Mouse (Mus musculus): ENCODE measurements around the gene Cldn18.
A peak's percentile ranks its signal among the peaks of the same experiment; 100 is the strongest.

Cldn18 gene

GRCm38 (mm10) chr9:99685061-99685521, 32.0 kb downstream of the Cldn18 start:
- DNase-seq (ENCODE audit: low spot score in 2 of 2), result no peak

GRCm38 (mm10) chr9:99681980-99682570, 35.0 kb downstream of the Cldn18 start:
- DNase-seq (ENCODE audit: low spot score in 2 of 2), result no peak

- DNase-seq (ENCODE audit: low spot score in 2 of 2), result no peak
Measured at GRCm38 (mm10) chr9:99675714-99676113, 41.4 kb downstream of the Cldn18 start.

- no peak for DNase-seq (ENCODE audit: low spot score in 2 of 2)
Measured at GRCm38 (mm10) chr9:99671603-99672002, 45.5 kb downstream of the Cldn18 start.

GRCm38 (mm10) chr9:99667596-99667995, 49.5 kb downstream of the Cldn18 start:
- no peak for DNase-seq (ENCODE audit: low spot score in 2 of 2)

GRCm38 (mm10) chr9:99662887-99663286, 54.2 kb downstream of the Cldn18 start:
- DNase-seq (ENCODE audit: low spot score in 2 of 2), result no peak

- peak; percentile 6 to 8 for DNase-seq (ENCODE audit: low spot score in 2 of 2)
Measured at GRCm38 (mm10) chr9:99662406-99662805, 54.7 kb downstream of the Cldn18 start.

GRCm38 (mm10) chr9:99661606-99662166, 55.4 kb downstream of the Cldn18 start:
- DNase-seq (ENCODE audit: low spot score in 2 of 2), result no peak

- no peak for DNase-seq (ENCODE audit: low spot score in 2 of 2)
Measured at GRCm38 (mm10) chr9:99660756-99661155, 56.3 kb downstream of the Cldn18 start.

- no peak for DNase-seq (ENCODE audit: low spot score in 2 of 2)
Measured at GRCm38 (mm10) chr9:99646102-99646501, 71.0 kb downstream of the Cldn18 start.

- DNase-seq (ENCODE audit: low spot score in 2 of 2), result no peak
Measured at GRCm38 (mm10) chr9:99645416-99645815, 71.7 kb downstream of the Cldn18 start.

- DNase-seq (ENCODE audit: low spot score in 2 of 2), result no peak
Measured at GRCm38 (mm10) chr9:99639957-99640356, 77.1 kb downstream of the Cldn18 start.

Measured in natural killer cell, adult 2 months (primary cell).